Mouse (Mus musculus): Measurements from ENCODE around the gene Cytip. TPM values are rescaled to one million over a fixed set of nuclear protein-coding genes. Genes with fewer than 3 reads are reported as not detected.
A peak's percentile ranks its signal among the peaks of the same experiment; 100 is the strongest.

Cytip gene
- polyA plus RNA-seq, 1 experiment from 2014 or later, result 11.5 TPM

- TF ChIP-seq CTCF (IDR thresholded peaks at IDR 0.05), result no peak
- POLR2A ChIA-PET, result no interaction called here
These were observed 11.7 kb downstream of the Cytip start for GRCm38 (mm10) chr2:58183658-58184057.

GRCm38 (mm10) chr2:58180776-58181175 is 14.6 kb downstream of the Cytip start:
- DNase-seq (ENCODE audit: low read depth, low spot score) (no peak), ATAC-seq (no peak)
- no peak for TF ChIP-seq CTCF (IDR thresholded peaks at IDR 0.05)
- in situ Hi-C loops (cut with MboI; ENCODE audit: low pct_unique_long_range_greater_than_20kb), result loop anchor here (5.0 kb wide), 1 partner anchor 123 kb away; no protein-coding TSS in a partner anchor
- ChIA-PET POLR2A (no interaction called here), CTCF (interaction anchor here (1.6 to 1.8 kb wide), 2 partner anchors 13 to 126 kb away, joined by 5 to 6 read pairs; no protein-coding TSS in a partner anchor)
- H3K27me3 ChIP-seq, result no peaks in the 10 kb centered on the region

More at GRCm38 (mm10) chr2:58183658-58184057, 11.7 kb downstream of the Cytip start:
- DNase-seq (ENCODE audit: low read depth, low spot score), result no peak
- ATAC-seq, result no peak
- CTCF ChIA-PET, result no interaction called here
- H3K27me3 ChIP-seq, result no peaks in the 10 kb centered on the region
- in situ Hi-C loops (cut with MboI; ENCODE audit: low pct_unique_long_range_greater_than_20kb), result loop anchor here (5.0 kb wide), 1 partner anchor 126 kb away; no protein-coding TSS in a partner anchor

GRCm38 (mm10) chr2:58179056-58179455 is 16.3 kb downstream of the Cytip start:
- ChIA-PET CTCF (interaction anchor here (1.3 to 1.5 kb wide), 3 partner anchors 8 to 15 kb away, joined by 3 to 5 read pairs (median 5); no protein-coding TSS in a partner anchor), POLR2A (no interaction called here)
- no peak for TF ChIP-seq CTCF (IDR thresholded peaks at IDR 0.05)
- ATAC-seq (no peak), DNase-seq (ENCODE audit: low read depth, low spot score) (no peak)
- in situ Hi-C loops (cut with MboI; ENCODE audit: low pct_unique_long_range_greater_than_20kb), result no loop called here
- H3K27me3 ChIP-seq, result no peaks in the 10 kb centered on the region

GRCm38 (mm10) chr2:58175392-58176291 is 19.7 kb downstream of the Cytip start:
- DNase-seq (ENCODE audit: low read depth, low spot score), result peak; percentile 25
- POLR2A ChIA-PET, result no interaction called here
- no peak for TF ChIP-seq CTCF (IDR thresholded peaks at IDR 0.05)
- CTCF ChIA-PET, result interaction anchor here (1.2 to 3.8 kb wide), 3 partner anchors 11 to 41 kb away, joined by 3 to 18 read pairs (median 9); partner anchors contain the start of gene Cytip
- peak; percentile 99 for ATAC-seq
- H3K27me3 ChIP-seq, result no peaks in the 10 kb centered on the region
- in situ Hi-C loops (cut with MboI; ENCODE audit: low pct_unique_long_range_greater_than_20kb), result no loop called here

GRCm38 (mm10) chr2:58174476-58175286 is 20.7 kb downstream of the Cytip start:
- POLR2A ChIA-PET, result no interaction called here
- no peak for DNase-seq (ENCODE audit: low read depth, low spot score)
- H3K27me3 ChIP-seq, result no peaks in the 10 kb centered on the region
- no peak for ATAC-seq
- no peak for TF ChIP-seq CTCF (IDR thresholded peaks at IDR 0.05)
- CTCF ChIA-PET, result interaction anchor here (1.2 to 3.8 kb wide), 3 partner anchors 10 to 40 kb away, joined by 3 to 18 read pairs (median 9); partner anchors contain the start of gene Cytip
- in situ Hi-C loops (cut with MboI; ENCODE audit: low pct_unique_long_range_greater_than_20kb), result no loop called here

GRCm38 (mm10) chr2:58172963-58173362 is 22.4 kb downstream of the Cytip start:
- CTCF ChIA-PET, result interaction anchor here (0.8 to 1.1 kb wide), 3 partner anchors 12 to 33 kb away, joined by 3 to 4 read pairs (median 3); no protein-coding TSS in a partner anchor
- in situ Hi-C loops (cut with MboI; ENCODE audit: low pct_unique_long_range_greater_than_20kb), result no loop called here
- no peak for ATAC-seq

GRCm38 (mm10) chr2:58169173-58169572 is 26.2 kb downstream of the Cytip start:
- no peaks in the 10 kb centered on the region for H3K27me3 ChIP-seq
- no peak for DNase-seq (ENCODE audit: low read depth, low spot score)
- in situ Hi-C loops (cut with MboI; ENCODE audit: low pct_unique_long_range_greater_than_20kb), result no loop called here
- POLR2A ChIA-PET, result no interaction called here
- ATAC-seq, result no peak
- CTCF ChIA-PET, result interaction anchor here (2.1 kb wide), 1 partner anchor 22 kb away, joined by 4 read pairs; no protein-coding TSS in a partner anchor
- no peak for TF ChIP-seq CTCF (IDR thresholded peaks at IDR 0.05)

More at GRCm38 (mm10) chr2:58172963-58173362, 22.4 kb downstream of the Cytip start:
- DNase-seq (ENCODE audit: low read depth, low spot score), result no peak
- POLR2A ChIA-PET, result no interaction called here
- no peaks in the 10 kb centered on the region for H3K27me3 ChIP-seq
- no peak for TF ChIP-seq CTCF (IDR thresholded peaks at IDR 0.05)

- CTCF ChIA-PET, result no interaction called here
- no peak for TF ChIP-seq CTCF (IDR thresholded peaks at IDR 0.05)
- in situ Hi-C loops (cut with MboI; ENCODE audit: low pct_unique_long_range_greater_than_20kb), result no loop called here
These were observed 27.7 kb downstream of the Cytip start for GRCm38 (mm10) chr2:58167654-58168053.

GRCm38 (mm10) chr2:58166764-58167163 is 28.6 kb downstream of the Cytip start:
- DNase-seq (ENCODE audit: low read depth, low spot score) (no peak), ATAC-seq (no peak)
- ChIA-PET POLR2A (no interaction called here), CTCF (interaction anchor here (0.8 to 4.1 kb wide), 3 partner anchors 8 to 14 kb away, joined by 3 to 18 read pairs (median 3); no protein-coding TSS in a partner anchor)
- TF ChIP-seq CTCF (IDR thresholded peaks at IDR 0.05), result no peak
- in situ Hi-C loops (cut with MboI; ENCODE audit: low pct_unique_long_range_greater_than_20kb), result no loop called here
- no peaks in the 10 kb centered on the region for H3K27me3 ChIP-seq

More at GRCm38 (mm10) chr2:58167654-58168053, 27.7 kb downstream of the Cytip start:
- no peaks in the 10 kb centered on the region for H3K27me3 ChIP-seq
- DNase-seq (ENCODE audit: low read depth, low spot score) (no peak), ATAC-seq (no peak)
- POLR2A ChIA-PET, result no interaction called here
